Mouse (Mus musculus): ENCODE results near the gene Gng3. TPM values are rescaled to one million over a fixed set of nuclear protein-coding genes. Genes with fewer than 3 reads are reported as not detected.

Gng3 gene
- polyA plus RNA-seq, 1 experiment from 2014 or later: 2.9 TPM

- peak overlapping the region; percentile 97 for H3K4me3 ChIP-seq
Measured at GRCm38 (mm10) chr19:8821146-8821545, 17.8 kb downstream of the Gng3 start.

GRCm38 (mm10) chr19:8820424-8820956, 18.5 kb downstream of the Gng3 start:
- WGBS: under 1% methylated on average over 46 of the region's 48 CpGs
- Histone ChIP-seq H3K27me3 (replicated peaks) (no peaks in the 10 kb centered on the region), H3K4me1 (replicated peaks) (peaks cover 26% of the 10 kb centered on the region), H3K9me3 (replicated peaks) (no peaks in the 10 kb centered on the region), H3K4me3 (peak overlapping the region; percentile 97), H3K9ac (peak overlapping the region; percentile 98), H3K4me2 (peak overlapping the region; percentile 95), H3K27ac (ENCODE audit: poor library complexity, severe bottlenecking) (peak overlapping the region; percentile 99), H3K36me3 (peaks cover 41% of the 10 kb centered on the region)
- ATAC-seq (ENCODE audit: insufficient number of reproducible peaks, low FRiP score): peak; percentile 44

More at GRCm38 (mm10) chr19:8821146-8821545, 17.8 kb downstream of the Gng3 start:
- H3K4me2 ChIP-seq: peak overlapping the region; percentile 95
- H3K9ac ChIP-seq: peak overlapping the region; percentile 98
- H3K27me3 ChIP-seq (replicated peaks): no peaks in the 10 kb centered on the region
- H3K36me3 ChIP-seq: peaks cover 43% of the 10 kb centered on the region
- H3K4me1 ChIP-seq (replicated peaks): peaks cover 26% of the 10 kb centered on the region
- peak overlapping the region; percentile 99; the same call in 1 of the 2 replicates for H3K27ac ChIP-seq (ENCODE audit: poor library complexity, severe bottlenecking)
- no peaks in the 10 kb centered on the region for H3K9me3 ChIP-seq (replicated peaks)
- WGBS: under 1% methylated on average over 7 of the region's 7 CpGs
- ATAC-seq (ENCODE audit: insufficient number of reproducible peaks, low FRiP score): no peak

- H3K4me1 ChIP-seq (replicated peaks): peaks cover 26% of the 10 kb centered on the region
- peak; percentile 95 for ATAC-seq (ENCODE audit: insufficient number of reproducible peaks, low FRiP score)
- WGBS: 0% methylated on average over 82 of the region's 83 CpGs
- peak within 1 kb of the TSS; percentile 98 for H3K9ac ChIP-seq
- peaks cover 41% of the 10 kb centered on the region for H3K36me3 ChIP-seq
- H3K4me3 ChIP-seq: peak within 1 kb of the TSS; percentile 97
- H3K9me3 ChIP-seq (replicated peaks): no peaks in the 10 kb centered on the region
- H3K27me3 ChIP-seq (replicated peaks): no peaks in the 10 kb centered on the region
- H3K27ac ChIP-seq (ENCODE audit: poor library complexity, severe bottlenecking): peak within 1 kb of the TSS; percentile 99
- H3K4me2 ChIP-seq: peak within 1 kb of the TSS; percentile 95
Measured at GRCm38 (mm10) chr19:8819596-8820423, 19.2 kb downstream of the Gng3 start, which contains the start of gene Hnrnpul2. TSS of gene Hnrnpul2 (plus strand) at chr19:8820010.

- peaks cover 40% of the 10 kb centered on the region for H3K36me3 ChIP-seq
- no peaks in the 10 kb centered on the region for H3K27me3 ChIP-seq (replicated peaks)
- peak within 1 kb of the TSS; percentile 99 for H3K27ac ChIP-seq (ENCODE audit: poor library complexity, severe bottlenecking)
- H3K9me3 ChIP-seq (replicated peaks): no peaks in the 10 kb centered on the region
- under 1% methylated on average over 33 of the region's 33 CpGs for WGBS
- peak; percentile 88 for ATAC-seq (ENCODE audit: insufficient number of reproducible peaks, low FRiP score)
- peak within 1 kb of the TSS; percentile 98 for H3K9ac ChIP-seq
- H3K4me2 ChIP-seq: peak within 1 kb of the TSS; percentile 95
- H3K4me1 ChIP-seq (replicated peaks): peaks cover 26% of the 10 kb centered on the region
- H3K4me3 ChIP-seq: peak within 1 kb of the TSS; percentile 97
Measured at GRCm38 (mm10) chr19:8818801-8819595, 20.0 kb downstream of the Gng3 start, which contains the start of gene Ttc9c. TSS of gene Ttc9c (minus strand) at chr19:8819333.

- H3K9ac ChIP-seq: peak overlapping the region; percentile 86
- 26% methylated on average over 14 of the region's 14 CpGs for WGBS
- ATAC-seq (ENCODE audit: insufficient number of reproducible peaks, low FRiP score): no peak
Measured at GRCm38 (mm10) chr19:8818301-8818798, 20.6 kb downstream of the Gng3 start.

GRCm38 (mm10) chr19:8817001-8817400, 22.0 kb downstream of the Gng3 start:
- H3K9me3 ChIP-seq (replicated peaks): no peaks in the 10 kb centered on the region
- ATAC-seq (ENCODE audit: insufficient number of reproducible peaks, low FRiP score): no peak
- H3K36me3 ChIP-seq: peaks cover 45% of the 10 kb centered on the region
- 82% methylated on average over 3 of the region's 3 CpGs for WGBS
- no peak overlapping the region for H3K27ac ChIP-seq (ENCODE audit: poor library complexity, severe bottlenecking)
- H3K4me3 ChIP-seq: no peak overlapping the region
- H3K4me1 ChIP-seq (replicated peaks): peaks cover 18% of the 10 kb centered on the region
- peak overlapping the region; percentile 17; the same call in 1 of the 2 replicates for H3K4me2 ChIP-seq
- H3K27me3 ChIP-seq (replicated peaks): no peaks in the 10 kb centered on the region
- H3K9ac ChIP-seq: peak overlapping the region; percentile 30; the same call in 1 of the 2 replicates

More at GRCm38 (mm10) chr19:8818301-8818798, 20.6 kb downstream of the Gng3 start:
- Histone ChIP-seq H3K4me1 (replicated peaks) (peaks cover 26% of the 10 kb centered on the region), H3K4me3 (peak overlapping the region; percentile 97), H3K27ac (ENCODE audit: poor library complexity, severe bottlenecking) (peak overlapping the region; percentile 99), H3K4me2 (peak overlapping the region; percentile 95), H3K9me3 (replicated peaks) (no peaks in the 10 kb centered on the region), H3K27me3 (replicated peaks) (no peaks in the 10 kb centered on the region), H3K36me3 (peaks cover 39% of the 10 kb centered on the region)

GRCm38 (mm10) chr19:8815812-8816211, 23.2 kb downstream of the Gng3 start:
- WGBS: 81% methylated on average over 11 of the region's 11 CpGs
- H3K27ac ChIP-seq (ENCODE audit: poor library complexity, severe bottlenecking): no peak overlapping the region
- H3K4me2 ChIP-seq: no peak overlapping the region
- peaks cover 15% of the 10 kb centered on the region for H3K4me1 ChIP-seq (replicated peaks)
- H3K36me3 ChIP-seq: peaks cover 54% of the 10 kb centered on the region
- no peaks in the 10 kb centered on the region for H3K27me3 ChIP-seq (replicated peaks)
- no peak for ATAC-seq (ENCODE audit: insufficient number of reproducible peaks, low FRiP score)
- H3K9me3 ChIP-seq (replicated peaks): no peaks in the 10 kb centered on the region
- no peak overlapping the region for H3K4me3 ChIP-seq
- H3K9ac ChIP-seq: no peak overlapping the region

- H3K9me3 ChIP-seq (replicated peaks): no peaks in the 10 kb centered on the region
- H3K27ac ChIP-seq (ENCODE audit: poor library complexity, severe bottlenecking): no peak overlapping the region
- WGBS: 89% methylated on average over 5 of the region's 5 CpGs
- H3K36me3 ChIP-seq: peaks cover 64% of the 10 kb centered on the region
- H3K4me2 ChIP-seq: no peak overlapping the region
- ATAC-seq (ENCODE audit: insufficient number of reproducible peaks, low FRiP score): no peak
- no peaks in the 10 kb centered on the region for H3K27me3 ChIP-seq (replicated peaks)
- H3K9ac ChIP-seq: no peak overlapping the region
- H3K4me3 ChIP-seq: no peak overlapping the region
- peaks cover 12% of the 10 kb centered on the region for H3K4me1 ChIP-seq (replicated peaks)
Measured at GRCm38 (mm10) chr19:8806810-8807209, 32.2 kb downstream of the Gng3 start.

GRCm38 (mm10) chr19:8803879-8804660, 34.9 kb downstream of the Gng3 start:
- H3K9ac ChIP-seq: no peak overlapping the region
- no peak overlapping the region for H3K27ac ChIP-seq (ENCODE audit: poor library complexity, severe bottlenecking)
- no peaks in the 10 kb centered on the region for H3K9me3 ChIP-seq (replicated peaks)
- peaks cover 43% of the 10 kb centered on the region for H3K36me3 ChIP-seq
- no peak overlapping the region for H3K4me3 ChIP-seq
- no peak overlapping the region for H3K4me2 ChIP-seq
- peaks cover 12% of the 10 kb centered on the region for H3K4me1 ChIP-seq (replicated peaks)
- H3K27me3 ChIP-seq (replicated peaks): no peaks in the 10 kb centered on the region
- ATAC-seq (ENCODE audit: insufficient number of reproducible peaks, low FRiP score): no peak
- WGBS: 86% methylated on average over 11 of the region's 11 CpGs

GRCm38 (mm10) chr19:8803204-8803780, 35.7 kb downstream of the Gng3 start:
- Histone ChIP-seq H3K9ac (no peak overlapping the region), H3K4me3 (0 out of 2 replicates have a peak overlapping the region, but pooled peaks have one; percentile 67), H3K4me1 (replicated peaks) (peaks cover 12% of the 10 kb centered on the region), H3K36me3 (peaks cover 38% of the 10 kb centered on the region), H3K27ac (ENCODE audit: poor library complexity, severe bottlenecking) (no peak overlapping the region), H3K27me3 (replicated peaks) (no peaks in the 10 kb centered on the region), H3K4me2 (peak overlapping the region; percentile 72), H3K9me3 (replicated peaks) (no peaks in the 10 kb centered on the region)
- ATAC-seq (ENCODE audit: insufficient number of reproducible peaks, low FRiP score): no peak
- 85% methylated on average over 9 of the region's 9 CpGs for WGBS
